Mouse (Mus musculus): ENCODE results near the gene Baz1a. TPM values are rescaled to one million over a fixed set of nuclear protein-coding genes. Genes with fewer than 3 reads are reported as not detected.

The Baz1a gene
- polyA plus RNA-seq, 2 experiments: 17.7 to 26.4 TPM

- Histone ChIP-seq H3K4me1 (replicated peaks; ENCODE audit: control insufficient read depth in 2 of 2, insufficient read depth in 2 of 2, low read length in 1 of 2) (peaks cover 2 to 6% of the 10 kb centered on the region in 2 experiments; a peak in 2 of 4 replicates), H3K9ac (replicated peaks) (peak overlapping the region; percentile 100), H3K4me2 (ENCODE audit: low read depth) (peak overlapping the region; percentile 78), H3K4me3 (ENCODE audit: insufficient read depth in 1 of 2, low read depth in 2 of 2, low read length in 2 of 2) (peak overlapping the region; percentile 97 to 99), H3K27me3 (ENCODE audit: control insufficient read depth, insufficient read depth, low read length) (no peaks in the 10 kb centered on the region), H3K27ac (peak overlapping the region; percentile 90), H3K36me3 (replicated peaks; ENCODE audit: control insufficient read depth, insufficient read depth, low read depth) (peaks cover 6% of the 10 kb centered on the region), H3K9me3 (ENCODE audit: control insufficient read depth, low read length) (no peaks in the 10 kb centered on the region)
- under 1% methylated on average over 36 of the region's 36 CpGs for WGBS (ENCODE audit: insufficient replicate concordance)
- ATAC-seq (ENCODE audit: insufficient read depth) (peak; percentile 44), DNase-seq (ENCODE audit: low read depth in 3 of 3, low spot score in 3 of 3) (peak; percentile 27 to 40 (median 29))
- no peak for TF ChIP-seq EP300 (IDR thresholded peaks at IDR 0.05; ENCODE audit: low read depth)
- no peak for TF ChIP-seq CTCF (IDR thresholded peaks at IDR 0.05; ENCODE audit: low read depth)
Observed at GRCm38 (mm10) chr12:54861991-54862605, 152.1 kb downstream of the Baz1a start.

DNA sequence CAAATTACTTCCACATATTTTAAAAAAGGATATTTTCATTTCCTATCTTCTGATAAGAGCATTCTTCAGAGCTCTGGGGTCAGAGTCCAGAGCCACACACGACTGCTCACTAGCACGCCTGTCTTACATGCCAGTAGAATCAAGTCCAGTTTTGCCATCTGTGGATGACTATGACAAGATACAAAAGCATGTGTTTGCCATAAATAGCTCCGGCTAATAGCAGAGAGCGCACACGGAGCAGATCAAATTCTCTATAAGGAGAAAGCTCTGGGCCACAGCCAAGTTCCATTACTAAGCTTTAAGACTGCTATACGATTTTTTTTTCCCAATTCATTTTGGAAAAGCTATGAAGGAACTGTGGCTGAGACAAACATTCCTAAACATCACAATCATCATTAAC, 154.6 kb downstream of the Baz1a start:
- H3K4me3 ChIP-seq (ENCODE audit: insufficient read depth in 1 of 2, low read depth in 2 of 2, low read length in 2 of 2): no peak overlapping the region
- TF ChIP-seq CTCF (IDR thresholded peaks at IDR 0.05; ENCODE audit: low read depth) (no peak), EP300 (IDR thresholded peaks at IDR 0.05; ENCODE audit: low read depth) (no peak)
- no peak overlapping the region for H3K4me2 ChIP-seq (ENCODE audit: low read depth)
- DNase-seq (ENCODE audit: low read depth in 3 of 3, low spot score in 3 of 3): no peak
- no peaks in the 10 kb centered on the region for H3K27me3 ChIP-seq (ENCODE audit: control insufficient read depth, insufficient read depth, low read length)
- H3K36me3 ChIP-seq (replicated peaks; ENCODE audit: control insufficient read depth, insufficient read depth, low read depth): peaks cover 6% of the 10 kb centered on the region
- 73% methylated on average over 6 of the region's 6 CpGs for WGBS (ENCODE audit: insufficient replicate concordance)
- no peak for ATAC-seq (ENCODE audit: insufficient read depth)
- H3K4me1 ChIP-seq (replicated peaks; ENCODE audit: control insufficient read depth in 2 of 2, insufficient read depth in 2 of 2, low read length in 1 of 2): peaks cover 2 to 6% of the 10 kb centered on the region in 2 experiments; a peak in 2 of 4 replicates
- no peaks in the 10 kb centered on the region for H3K9me3 ChIP-seq (ENCODE audit: control insufficient read depth, low read length)
- no peak overlapping the region for H3K9ac ChIP-seq (replicated peaks)
- no peak overlapping the region for H3K27ac ChIP-seq

GRCm38 (mm10) chr12:54850551-54850950, 163.6 kb downstream of the Baz1a start:
- Histone ChIP-seq H3K36me3 (replicated peaks; ENCODE audit: control insufficient read depth, insufficient read depth, low read depth) (no peaks in the 10 kb centered on the region), H3K9ac (replicated peaks) (no peak overlapping the region), H3K27me3 (ENCODE audit: control insufficient read depth, insufficient read depth, low read length) (no peaks in the 10 kb centered on the region), H3K4me3 (ENCODE audit: insufficient read depth in 1 of 2, low read depth in 2 of 2, low read length in 2 of 2) (no peak overlapping the region), H3K4me2 (ENCODE audit: low read depth) (no peak overlapping the region), H3K27ac (no peak overlapping the region), H3K9me3 (ENCODE audit: control insufficient read depth, low read length) (no peaks in the 10 kb centered on the region), H3K4me1 (replicated peaks; ENCODE audit: control insufficient read depth in 2 of 2, insufficient read depth in 2 of 2, low read length in 1 of 2) (no peaks in the 10 kb centered on the region)
- 76% methylated on average over 2 of the region's 2 CpGs for WGBS (ENCODE audit: insufficient replicate concordance)
- DNase-seq (ENCODE audit: low read depth in 3 of 3, low spot score in 3 of 3) (no peak), ATAC-seq (ENCODE audit: insufficient read depth) (no peak)
- TF ChIP-seq EP300 (IDR thresholded peaks at IDR 0.05; ENCODE audit: low read depth) (no peak), CTCF (IDR thresholded peaks at IDR 0.05; ENCODE audit: low read depth) (no peak)

DNA sequence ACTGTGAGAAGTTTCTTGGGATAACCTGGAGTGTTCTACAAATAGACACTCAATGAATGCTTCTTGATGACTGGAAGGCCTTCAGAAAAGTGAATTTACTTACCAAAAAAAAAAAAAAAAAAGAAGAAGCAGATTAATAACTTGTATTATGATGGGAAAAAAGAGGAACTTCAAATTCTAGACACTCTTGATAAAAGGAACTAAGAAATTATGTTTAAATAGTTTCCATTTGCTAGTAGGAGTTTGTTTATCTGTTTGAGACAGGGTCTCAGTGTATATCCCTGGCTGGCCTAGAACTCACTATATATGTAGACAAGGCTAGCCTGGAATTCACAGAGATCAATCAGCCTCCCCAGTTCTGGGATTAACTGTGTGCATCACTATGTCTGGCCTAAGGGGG, 169.7 kb downstream of the Baz1a start:
- DNase-seq (ENCODE audit: low read depth in 3 of 3, low spot score in 3 of 3) (no peak), ATAC-seq (ENCODE audit: insufficient read depth) (no peak)
- H3K36me3 ChIP-seq (replicated peaks; ENCODE audit: control insufficient read depth, insufficient read depth, low read depth): no peaks in the 10 kb centered on the region
- H3K4me3 ChIP-seq (ENCODE audit: insufficient read depth in 1 of 2, low read depth in 2 of 2, low read length in 2 of 2): no peak overlapping the region
- no peaks in the 10 kb centered on the region for H3K4me1 ChIP-seq (replicated peaks; ENCODE audit: control insufficient read depth in 2 of 2, insufficient read depth in 2 of 2, low read length in 1 of 2)
- H3K27ac ChIP-seq: no peak overlapping the region
- H3K9ac ChIP-seq (replicated peaks): no peak overlapping the region
- no peak overlapping the region for H3K4me2 ChIP-seq (ENCODE audit: low read depth)
- no peaks in the 10 kb centered on the region for H3K9me3 ChIP-seq (ENCODE audit: control insufficient read depth, low read length)
- no peaks in the 10 kb centered on the region for H3K27me3 ChIP-seq (ENCODE audit: control insufficient read depth, insufficient read depth, low read length)
- no peak for TF ChIP-seq EP300 (IDR thresholded peaks at IDR 0.05; ENCODE audit: low read depth)
- TF ChIP-seq CTCF (IDR thresholded peaks at IDR 0.05; ENCODE audit: low read depth): no peak

Other genes starting within 250 kb of the Baz1a start
- gene Snx6, start 218.6 kb downstream of the Baz1a start, polyA plus RNA-seq (2012; rRNA removed): 11.3 and 17.4 TPM in 2 replicates
- gene Snx6, start 218.6 kb downstream of the Baz1a start, polyA plus RNA-seq (2014; fragmentation: Nextera tagmentation; extraction: Ambion mirVana): 46.1 and 50.5 TPM in 2 replicates
- gene Cfl2, start 151.5 kb downstream of the Baz1a start, polyA plus RNA-seq (2012; rRNA removed): 7.8 and 8.8 TPM in 2 replicates
- gene Cfl2, start 151.5 kb downstream of the Baz1a start, polyA plus RNA-seq (2014; fragmentation: Nextera tagmentation; extraction: Ambion mirVana): 30.8 and 34.3 TPM in 2 replicates
- not detected in 2 replicates for gene Gm20403, start 27.8 kb downstream of the Baz1a start, polyA plus RNA-seq (2012; rRNA removed)
- gene Gm20403, start 27.8 kb downstream of the Baz1a start, polyA plus RNA-seq (2014; fragmentation: Nextera tagmentation; extraction: Ambion mirVana): not detected in 2 replicates
- gene 2700097O09Rik, start 65.8 kb upstream of the Baz1a start, polyA plus RNA-seq (2012; rRNA removed): 11.1 and 15.0 TPM in 2 replicates
- 34.3 and 37.0 TPM in 2 replicates for gene 2700097O09Rik, start 65.8 kb upstream of the Baz1a start, polyA plus RNA-seq (2014; fragmentation: Nextera tagmentation; extraction: Ambion mirVana)
- gene Srp54a, start 65.9 kb upstream of the Baz1a start, polyA plus RNA-seq (2012; rRNA removed): 7.1 and 11.2 TPM in 2 replicates
- 89.1 and 91.6 TPM in 2 replicates for gene Srp54a, start 65.9 kb upstream of the Baz1a start, polyA plus RNA-seq (2014; fragmentation: Nextera tagmentation; extraction: Ambion mirVana)
- 2.3 and 3.8 TPM in 2 replicates for gene Fam177a, start 110.1 kb upstream of the Baz1a start, polyA plus RNA-seq (2012; rRNA removed)
- 7.3 and 8.0 TPM in 2 replicates for gene Fam177a, start 110.1 kb upstream of the Baz1a start, polyA plus RNA-seq (2014; fragmentation: Nextera tagmentation; extraction: Ambion mirVana)
- gene Srp54b, start 140.8 kb upstream of the Baz1a start, polyA plus RNA-seq (2012; rRNA removed): 9.5 and 14.0 TPM in 2 replicates
- 28.7 and 29.0 TPM in 2 replicates for gene Srp54b, start 140.8 kb upstream of the Baz1a start, polyA plus RNA-seq (2014; fragmentation: Nextera tagmentation; extraction: Ambion mirVana)
- not detected in 2 replicates for gene 1700047I17Rik2, start 185.2 kb upstream of the Baz1a start, polyA plus RNA-seq (2012; rRNA removed)
- gene 1700047I17Rik2, start 185.2 kb upstream of the Baz1a start, polyA plus RNA-seq (2014; fragmentation: Nextera tagmentation; extraction: Ambion mirVana): not detected in 2 replicates
- gene Srp54c, start 215.8 kb upstream of the Baz1a start, polyA plus RNA-seq (2012; rRNA removed): 10.7 and 17.1 TPM in 2 replicates
- 34.7 and 40.3 TPM in 2 replicates for gene Srp54c, start 215.8 kb upstream of the Baz1a start, polyA plus RNA-seq (2014; fragmentation: Nextera tagmentation; extraction: Ambion mirVana)